Mouse (Mus musculus) layer of hippocampus, postnatal 25 days (tissue): ENCODE data around the gene Gm11060. TPM values are rescaled to one million over a fixed set of nuclear protein-coding genes. Genes with fewer than 3 reads are reported as not detected.

Source experiments
- DNase-seq, 2 experiments: peaks; one replicate each; pipeline ENCODE4 v3.0.0; 2022; ENCODE audit warnings: mixed read lengths in 2 of 2, low spot score in 1 of 2; ENCODE audit errors: extremely low spot score in 1 of 2
- total RNA-seq, 2 experiments: library from RNA; stranded (reverse); gene quantifications; 2 replicates each; pipeline ENCODE4 v1.2.3; 2021

Gene Gm11060
- total RNA-seq, result not detected

GRCm38 (mm10) chr2:105091718-105092117 lies at the start of gene Gm11060:
TSS of gene Gm11060 (plus strand) at chr2:105092018.
- no peak for DNase-seq

GRCm38 (mm10) chr2:105043152-105043551 lies 48.7 kb upstream of the Gm11060 start:
- DNase-seq, result no peak

GRCm38 (mm10) chr2:105048301-105048700 lies 43.5 kb upstream of the Gm11060 start:
- DNase-seq, result no peak

- DNase-seq, result no peak
These were observed 36.3 kb upstream of the Gm11060 start for GRCm38 (mm10) chr2:105055529-105055928.

- DNase-seq, result no peak
These were observed 33.2 kb upstream of the Gm11060 start for GRCm38 (mm10) chr2:105058577-105059116.

GRCm38 (mm10) chr2:105062741-105063372 lies 29.0 kb upstream of the Gm11060 start:
- DNase-seq, result no peak

GRCm38 (mm10) chr2:105072496-105072895 lies 19.3 kb upstream of the Gm11060 start:
- DNase-seq, result no peak

GRCm38 (mm10) chr2:105074196-105074595 lies 17.6 kb upstream of the Gm11060 start:
- no peak for DNase-seq

- no peak for DNase-seq
These were observed 16.0 kb upstream of the Gm11060 start for GRCm38 (mm10) chr2:105075809-105076208.

- no peak for DNase-seq
These were observed 14.7 kb upstream of the Gm11060 start for GRCm38 (mm10) chr2:105077151-105077550.

GRCm38 (mm10) chr2:105082256-105082790 lies 9.5 kb upstream of the Gm11060 start:
- DNase-seq, result no peak

- DNase-seq, result no peak
These were observed 7.8 kb upstream of the Gm11060 start for GRCm38 (mm10) chr2:105084035-105084434.

GRCm38 (mm10) chr2:105086081-105086480 lies 5.7 kb upstream of the Gm11060 start:
- no peak for DNase-seq

- no peak for DNase-seq
These were observed 3.8 kb upstream of the Gm11060 start for GRCm38 (mm10) chr2:105088005-105088404.

- DNase-seq, result no peak
These were observed 2.7 kb upstream of the Gm11060 start for GRCm38 (mm10) chr2:105089083-105089482.

- no peak for DNase-seq
These were observed 2.0 kb upstream of the Gm11060 start for GRCm38 (mm10) chr2:105089581-105090508.

- DNase-seq, result no peak
These were observed 827 bp upstream of the Gm11060 start for GRCm38 (mm10) chr2:105090991-105091390.

GRCm38 (mm10) chr2:105097294-105097953 lies 5.6 kb downstream of the Gm11060 start:
- no peak for DNase-seq

- DNase-seq, result no peak
These were observed 7.6 kb downstream of the Gm11060 start for GRCm38 (mm10) chr2:105099410-105099809.

- DNase-seq, result no peak
These were observed 8.7 kb downstream of the Gm11060 start for GRCm38 (mm10) chr2:105100541-105100940.
